Mouse (Mus musculus) E14TG2a.4 (cell line): ENCODE measurements at regions not wholly inside any gene's neighbourhood (a gene's known extent, or its start where the extent isn't known, plus 50 kb on each side); places are given as distances from the start of the nearest gene placed in this dataset.
A peak's percentile ranks its signal among the peaks of the same experiment; 100 is the strongest.

Source experiments
- H3K27me3 ChIP-seq: 2 replicates; pipeline ENCODE4 v1.6.1; 2014; ENCODE audit warnings: low read length, control low read depth; ENCODE audit not compliant: insufficient read depth
- H3K36me3 ChIP-seq: 2 replicates; pipeline ENCODE4 v1.6.1; 2014; ENCODE audit warnings: low read length, control low read depth; ENCODE audit not compliant: insufficient read depth
- H3K4me1 ChIP-seq: replicated peaks from 2 replicates; pipeline ENCODE4 v1.6.1; 2014; ENCODE audit warnings: low read depth, low read length, control low read depth
- H3K4me3 ChIP-seq: replicated peaks from 2 replicates; pipeline ENCODE4 v1.5.1; 2014; ENCODE audit warnings: mild to moderate bottlenecking, low read length
- H3K9me3 ChIP-seq: 2 replicates; pipeline ENCODE4 v1.6.1; 2014; ENCODE audit warnings: low read length, control low read depth
- CTCF ChIP-seq: conservative IDR thresholded peaks from 2 replicates; pipeline ENCODE4 v1.5.1; 2014; ENCODE audit warnings: low read length
- NANOG ChIP-seq: IDR thresholded peaks from 2 replicates; pipeline ENCODE4 v1.6.1; 2014; ENCODE audit warnings: borderline replicate concordance, low read length, mixed read lengths
- POU5F1 ChIP-seq: IDR thresholded peaks from 2 replicates; pipeline ENCODE4 v1.6.1; 2014; ENCODE audit warnings: low read length, borderline replicate concordance

DNA sequence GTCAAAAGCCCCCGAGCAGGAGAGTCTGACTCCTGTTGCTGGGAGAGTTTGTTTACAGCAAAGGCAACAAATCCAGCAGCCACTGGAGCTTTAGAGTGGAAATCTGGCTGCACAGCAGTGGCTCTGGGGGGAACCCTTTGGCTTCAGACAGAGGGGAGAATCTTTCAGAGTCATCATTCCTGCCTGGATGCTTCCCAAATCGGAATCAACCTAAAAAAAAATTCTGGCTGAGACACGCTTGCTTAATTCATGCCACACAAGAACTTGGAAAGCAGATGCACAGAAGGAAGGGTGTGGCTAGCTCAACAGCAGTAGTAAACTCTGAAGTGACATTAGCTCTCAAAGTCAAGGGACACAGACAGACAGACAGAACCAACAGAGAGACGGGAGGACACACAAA lies 175.8 kb upstream of the Nfe2l3 start:
- TF ChIP-seq NANOG (no peak), POU5F1 (no peak), CTCF (no peak)
- no peaks in the 10 kb centered on the region for H3K36me3 ChIP-seq

DNA sequence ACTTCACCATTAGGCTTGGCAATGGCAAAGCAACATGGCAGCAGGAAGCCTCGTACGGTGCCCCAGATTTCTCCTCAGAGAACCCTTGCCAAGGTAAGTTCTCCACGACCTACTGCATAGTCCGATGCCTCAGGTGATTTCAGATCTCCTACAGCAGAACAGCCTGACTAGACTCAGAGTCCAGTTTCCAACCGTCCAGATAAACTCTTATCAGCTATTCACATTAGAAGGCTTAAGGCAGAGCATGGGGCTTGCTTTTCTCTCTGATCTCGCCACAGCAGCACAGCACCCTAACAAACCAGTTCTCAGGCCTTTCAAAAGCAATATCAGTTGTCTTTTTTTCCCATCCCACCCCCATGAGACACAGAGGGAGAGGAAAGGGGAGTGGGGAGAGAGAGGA lies 174.9 kb upstream of the Nfe2l3 start:
- no peak for TF ChIP-seq CTCF
- TF ChIP-seq NANOG: no peak
- TF ChIP-seq POU5F1: no peak
- H3K9me3 ChIP-seq: peaks cover 8% of the 10 kb centered on the region
- no peak overlapping the region for H3K4me3 ChIP-seq
- no peaks in the 10 kb centered on the region for H3K4me1 ChIP-seq
- H3K27me3 ChIP-seq: no peaks in the 10 kb centered on the region
- no peaks in the 10 kb centered on the region for H3K36me3 ChIP-seq

More for the DNA sequence above, 175.8 kb upstream of the Nfe2l3 start:
- H3K27me3 ChIP-seq: no peaks in the 10 kb centered on the region
- no peak overlapping the region for H3K4me3 ChIP-seq
- H3K4me1 ChIP-seq: no peaks in the 10 kb centered on the region
- peaks cover 8% of the 10 kb centered on the region for H3K9me3 ChIP-seq

DNA sequence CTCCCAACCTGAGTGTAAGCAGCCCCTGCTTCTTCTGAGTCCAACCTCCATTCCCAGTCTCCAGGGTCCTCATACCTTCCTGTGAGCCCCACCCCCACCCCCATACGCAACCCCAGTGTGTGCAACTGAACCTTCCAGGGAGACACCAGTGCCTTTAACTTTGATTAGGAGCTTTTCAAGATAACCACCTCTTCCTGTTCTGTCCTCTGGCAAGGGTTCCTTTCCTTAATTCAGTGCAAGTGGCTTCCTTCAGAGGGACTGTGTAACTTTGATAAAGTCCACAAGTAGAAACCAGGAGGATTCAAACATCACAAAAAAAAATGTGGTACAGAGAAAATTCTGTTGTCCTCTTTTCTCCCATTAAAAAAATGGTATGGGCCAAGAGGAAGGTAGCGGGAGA lies 174.2 kb upstream of the Nfe2l3 start:
- TF ChIP-seq NANOG (no peak), POU5F1 (no peak), CTCF (no peak)
- H3K4me1 ChIP-seq: no peaks in the 10 kb centered on the region
- no peaks in the 10 kb centered on the region for H3K27me3 ChIP-seq

DNA sequence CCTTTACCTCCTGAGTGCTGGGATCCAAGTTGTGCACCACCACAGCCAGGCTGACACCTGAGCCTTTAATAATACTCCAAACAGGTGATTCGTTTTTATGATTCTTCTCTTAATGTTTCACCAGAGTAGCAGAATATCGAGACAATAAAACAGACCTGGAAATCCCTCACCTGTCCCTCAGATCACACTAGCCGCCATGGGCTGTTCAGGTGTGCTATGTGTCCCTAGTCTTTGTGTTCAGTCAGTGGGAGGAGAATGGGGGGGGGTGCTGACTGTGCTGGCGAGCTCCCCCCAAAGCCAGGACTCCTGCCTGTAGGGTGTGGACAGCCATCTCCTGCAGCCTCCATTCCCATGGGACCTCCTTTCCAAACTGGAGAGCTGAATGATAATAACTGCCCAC lies 168.9 kb upstream of the Nfe2l3 start:
- Histone ChIP-seq H3K27me3 (no peaks in the 10 kb centered on the region), H3K36me3 (no peaks in the 10 kb centered on the region), H3K4me1 (peaks cover 5% of the 10 kb centered on the region; the same call in 1 of the 2 replicates), H3K9me3 (peaks cover 8% of the 10 kb centered on the region), H3K4me3 (no peak overlapping the region)
- TF ChIP-seq POU5F1 (no peak), NANOG (no peak), CTCF (no peak)

More for the DNA sequence above, 174.2 kb upstream of the Nfe2l3 start:
- H3K36me3 ChIP-seq: no peaks in the 10 kb centered on the region
- H3K9me3 ChIP-seq: peaks cover 8% of the 10 kb centered on the region
- no peak overlapping the region for H3K4me3 ChIP-seq

DNA sequence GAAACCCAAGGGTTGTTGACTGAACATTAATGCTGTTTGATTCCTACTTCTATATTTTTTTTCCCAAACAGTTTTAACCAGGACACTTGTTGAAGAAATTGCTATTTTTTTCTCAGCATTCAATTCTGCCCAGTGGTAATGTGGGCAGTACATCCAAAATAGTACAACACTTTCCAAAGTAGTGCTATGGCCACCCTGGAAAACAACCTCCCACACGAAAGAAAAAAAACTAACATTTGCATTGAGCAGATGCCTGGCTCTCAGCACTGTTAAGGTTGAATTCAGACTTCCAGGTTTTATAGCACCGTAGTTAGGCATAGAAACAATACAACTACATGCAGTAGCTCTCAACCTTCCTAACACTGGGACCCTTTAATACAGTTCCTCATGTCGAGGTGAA lies 167.1 kb upstream of the Nfe2l3 start:
- Histone ChIP-seq H3K27me3 (no peaks in the 10 kb centered on the region), H3K4me1 (peaks cover 19% of the 10 kb centered on the region), H3K9me3 (peaks cover 8% of the 10 kb centered on the region), H3K4me3 (no peak overlapping the region), H3K36me3 (no peaks in the 10 kb centered on the region)
- TF ChIP-seq POU5F1 (no peak), CTCF (no peak), NANOG (no peak)

DNA sequence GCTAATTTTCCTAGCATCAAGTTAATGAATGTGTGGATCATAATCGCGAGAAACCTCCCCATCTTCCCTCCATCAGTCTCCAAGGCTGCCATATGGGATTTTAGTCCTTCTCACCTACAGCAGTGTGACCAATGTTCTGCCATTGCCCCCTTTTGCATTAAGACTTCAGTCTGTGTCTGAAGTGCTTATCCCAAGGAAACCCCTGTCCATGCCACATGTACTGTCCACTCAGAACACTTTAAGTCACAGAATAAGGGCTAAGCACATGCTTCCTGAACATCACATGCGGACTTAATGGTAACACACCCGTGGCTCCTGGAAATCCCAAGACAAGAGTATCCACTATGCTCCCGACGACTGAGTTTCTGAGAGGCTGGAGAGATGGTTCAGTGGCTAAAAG lies 165.7 kb upstream of the Nfe2l3 start:
- H3K4me3 ChIP-seq: no peak overlapping the region
- no peak for TF ChIP-seq POU5F1
- no peak for TF ChIP-seq NANOG
- TF ChIP-seq CTCF: no peak
- H3K9me3 ChIP-seq: no peaks in the 10 kb centered on the region
- no peaks in the 10 kb centered on the region for H3K27me3 ChIP-seq
- H3K36me3 ChIP-seq: no peaks in the 10 kb centered on the region
- H3K4me1 ChIP-seq: peaks cover 25% of the 10 kb centered on the region

DNA sequence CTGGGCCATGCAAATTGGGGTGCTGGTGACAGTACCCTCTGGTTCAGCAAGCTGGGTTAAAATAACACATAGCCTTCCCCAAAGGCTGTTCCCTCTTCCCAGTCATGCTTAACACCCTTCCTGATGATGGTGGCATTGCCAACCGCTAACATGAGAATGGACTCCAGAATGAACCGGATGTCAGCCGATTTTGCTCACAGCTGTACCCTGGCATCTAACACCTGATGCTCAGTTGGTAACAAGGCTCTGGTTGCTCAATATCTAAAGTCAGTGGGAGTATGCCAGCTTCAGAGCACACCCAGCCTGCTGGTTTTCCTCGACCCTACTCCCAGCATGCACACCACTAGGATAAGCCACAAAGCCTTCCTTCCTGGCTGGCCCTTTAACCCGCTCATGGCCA lies 164.6 kb upstream of the Nfe2l3 start:
- no peak for TF ChIP-seq NANOG
- TF ChIP-seq CTCF: no peak
- TF ChIP-seq POU5F1: no peak
- H3K27me3 ChIP-seq: peaks cover 2% of the 10 kb centered on the region
- no peak overlapping the region for H3K4me3 ChIP-seq
- H3K36me3 ChIP-seq: no peaks in the 10 kb centered on the region
- H3K9me3 ChIP-seq: no peaks in the 10 kb centered on the region
- H3K4me1 ChIP-seq: peaks cover 32% of the 10 kb centered on the region

DNA sequence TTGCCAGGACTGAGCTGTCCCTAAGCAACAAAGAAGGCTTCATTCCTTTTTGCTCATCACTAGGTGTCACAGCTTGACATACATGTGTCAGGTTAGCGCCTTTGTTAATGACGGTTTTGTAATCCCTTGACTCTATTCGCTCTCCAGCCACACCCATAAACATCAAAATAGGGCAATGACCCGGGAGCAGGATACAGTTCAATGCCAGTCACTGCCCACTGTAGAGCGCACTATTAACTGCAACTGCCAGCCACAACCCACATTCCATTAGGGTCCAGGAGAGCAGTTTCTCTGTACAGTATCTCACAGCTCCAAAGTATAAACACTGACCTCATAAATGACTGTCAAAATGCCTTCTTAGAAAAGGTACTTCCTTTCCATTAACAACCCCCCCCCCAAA lies 163.5 kb upstream of the Nfe2l3 start:
- H3K4me1 ChIP-seq: peaks cover 32% of the 10 kb centered on the region
- peaks cover 6% of the 10 kb centered on the region for H3K27me3 ChIP-seq
- H3K36me3 ChIP-seq: no peaks in the 10 kb centered on the region
- no peak overlapping the region for H3K4me3 ChIP-seq
- TF ChIP-seq CTCF (no peak), POU5F1 (no peak), NANOG (no peak)
- no peaks in the 10 kb centered on the region for H3K9me3 ChIP-seq

DNA sequence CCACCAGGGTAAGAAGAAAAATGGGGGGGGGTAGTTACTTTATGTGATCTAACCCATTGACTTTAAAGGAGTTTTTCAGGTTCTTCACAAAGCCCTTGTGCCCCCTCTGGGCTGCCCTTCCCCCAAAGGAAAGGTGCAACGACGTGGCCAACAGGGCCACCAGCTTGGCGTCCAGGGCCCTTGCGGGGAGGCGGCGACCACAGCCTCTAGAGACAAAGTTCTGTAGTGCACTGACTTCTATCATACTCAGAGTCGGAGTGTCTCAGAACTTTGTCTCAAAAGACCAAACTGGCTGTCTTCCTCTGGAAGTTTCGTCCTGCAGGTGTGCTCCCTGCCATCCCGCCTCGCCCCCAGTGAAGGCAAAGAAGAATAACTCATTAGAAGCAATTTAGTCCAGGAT lies 162.9 kb upstream of the Nfe2l3 start:
- peak overlapping the region; percentile 96 for H3K4me3 ChIP-seq
- H3K4me1 ChIP-seq: peaks cover 32% of the 10 kb centered on the region
- no peaks in the 10 kb centered on the region for H3K36me3 ChIP-seq
- H3K9me3 ChIP-seq: no peaks in the 10 kb centered on the region
- TF ChIP-seq NANOG (no peak), CTCF (no peak), POU5F1 (no peak)
- H3K27me3 ChIP-seq: peaks cover 8% of the 10 kb centered on the region
